Comparison of ENCODE assay signal across 13 mouse cellular contexts in the genomic region with DNA sequence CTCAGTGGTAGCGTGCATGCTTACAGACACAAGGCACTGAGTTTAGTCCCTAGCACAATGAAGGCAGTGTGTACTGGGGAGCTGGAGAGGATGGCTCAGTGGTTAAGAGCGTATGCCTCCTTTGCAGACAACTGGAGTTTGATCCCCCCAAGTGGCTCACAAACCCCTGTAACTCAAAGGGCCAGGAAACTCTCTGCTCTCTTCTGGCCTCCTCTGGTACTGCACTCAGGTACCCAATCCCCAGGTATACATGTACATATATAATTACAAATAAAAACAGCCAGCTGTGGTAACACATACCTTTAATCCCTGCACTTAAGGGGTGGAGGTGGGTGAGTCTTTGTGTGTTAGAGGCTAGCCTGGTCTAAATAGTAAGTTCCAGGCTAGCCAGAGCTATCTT. TPM values are rescaled to one million over a fixed set of nuclear protein-coding genes. Genes with fewer than 3 reads are reported as not detected.
DNase-seq lines count a peak whose midpoint lies in the region; ATAC-seq and TF ChIP-seq lines count a peak whose summit lies in the region.
"Had no signal": no experiment of that assay in that cellular context is flagged by ENCODE, and none has a peak within 500 bp of the region (broad histone marks: within the 10 kb centered on the region; RNA-seq: fewer than 3 reads in every experiment).

No protein-coding gene starts in this region.

- H3K4me1 ChIP-seq in kidney, adult 2 months (ENCODE audit: control insufficient read depth, insufficient read depth, low read length): no peaks in the 10 kb centered on the region
- H3K4me1 ChIP-seq in midbrain, postnatal 0 days (ENCODE audit: insufficient read depth, low read length): no peaks in the 10 kb centered on the region
- no peaks in the 10 kb centered on the region for H3K4me1 ChIP-seq in midbrain, embryonic 14.5 days (ENCODE audit: control insufficient read depth, insufficient read depth, low read length)
- H3K4me1 ChIP-seq: heart, embryonic 10.5 days; hindbrain, embryonic 10.5 days had no signal

- no peaks in the 10 kb centered on the region for H3K36me3 ChIP-seq in kidney, adult 2 months (ENCODE audit: control insufficient read depth, insufficient read depth, low read length)
- no peaks in the 10 kb centered on the region for H3K36me3 ChIP-seq in midbrain, postnatal 0 days (ENCODE audit: insufficient read depth, low read length)
- H3K36me3 ChIP-seq in midbrain, embryonic 14.5 days (ENCODE audit: control insufficient read depth, insufficient read depth, low read length): no peaks in the 10 kb centered on the region
- H3K36me3 ChIP-seq: G1E; heart, embryonic 10.5 days; hindbrain, embryonic 10.5 days had no signal

- 0 out of 2 replicates have a peak, but pooled peaks have one; percentile 12 for TF ChIP-seq CTCF in kidney, adult 2 months (conservative IDR thresholded peaks at IDR 0.05; ENCODE audit: insufficient read depth, insufficient read length, low read depth, low read length)
- peak; percentile 42 for TF ChIP-seq CTCF in midbrain, postnatal 0 days (IDR thresholded peaks at IDR 0.05)

- DNase-seq in kidney, adult 2 months: no peak
- DNase-seq in kidney, adult 11 months: no peak
- no peak for DNase-seq in midbrain, postnatal 0 days (ENCODE audit: low spot score)
- no peak for DNase-seq in midbrain, embryonic 14.5 days
- DNase-seq in induced T-regulatory cell, adult 2 months (ENCODE audit: low read depth): peak; percentile 21
- DNase-seq in thymus, postnatal 4 days: peak; percentile 58
- no peak for DNase-seq in cerebellum, postnatal 4 days (ENCODE audit: low spot score in 2 of 2)
- DNase-seq in gastrocnemius, adult 18-20 months (ENCODE audit: low spot score): no peak
- DNase-seq: lung, adult 2 months had no signal

- no peak overlapping the region for H3K4me3 ChIP-seq in kidney, adult 2 months (ENCODE audit: insufficient read depth, low read depth, low read length)
- H3K4me3 ChIP-seq in midbrain, postnatal 0 days (ENCODE audit: low read depth, low read length): no peak overlapping the region
- no peak overlapping the region for H3K4me3 ChIP-seq in midbrain, embryonic 14.5 days (replicated peaks; ENCODE audit: low read depth, low read length)
- H3K4me3 ChIP-seq: heart, embryonic 10.5 days; hindbrain, embryonic 10.5 days had no signal

- H3K9ac ChIP-seq in midbrain, postnatal 0 days (replicated peaks; ENCODE audit: low read length, poor library complexity, severe bottlenecking): no peak overlapping the region
- H3K9ac ChIP-seq in midbrain, embryonic 14.5 days (replicated peaks; ENCODE audit: low read length): no peak overlapping the region

- no peak overlapping the region for H3K4me2 ChIP-seq in midbrain, postnatal 0 days (ENCODE audit: low read depth, low read length, poor library complexity, severe bottlenecking)
- H3K4me2 ChIP-seq in midbrain, embryonic 14.5 days (ENCODE audit: low read length): no peak overlapping the region

- no peak for ATAC-seq in midbrain, postnatal 0 days (ENCODE audit: low FRiP score)
- no peak for ATAC-seq in midbrain, embryonic 14.5 days (ENCODE audit: low FRiP score, low TSS enrichment)
- ATAC-seq: midbrain, embryonic 16.5 days had no signal

- H3K27ac ChIP-seq in kidney, adult 2 months (ENCODE audit: insufficient read depth, low read depth, low read length): no peak overlapping the region
- H3K27ac ChIP-seq in midbrain, postnatal 0 days (ENCODE audit: low read depth, low read length): no peak overlapping the region
- H3K27ac ChIP-seq in midbrain, embryonic 14.5 days (replicated peaks; ENCODE audit: low read depth, low read length): no peak overlapping the region
- H3K27ac ChIP-seq: heart, embryonic 10.5 days; hindbrain, embryonic 10.5 days had no signal

- no peaks in the 10 kb centered on the region for H3K9me3 ChIP-seq in midbrain, postnatal 0 days (ENCODE audit: low read length)
- H3K9me3 ChIP-seq in midbrain, embryonic 14.5 days (ENCODE audit: control insufficient read depth, low read length): no peaks in the 10 kb centered on the region
- H3K9me3 ChIP-seq: G1E; heart, embryonic 10.5 days; hindbrain, embryonic 10.5 days had no signal

- H3K27me3 ChIP-seq in kidney, adult 2 months (replicated peaks; ENCODE audit: control insufficient read depth, insufficient read depth, low read length): no peaks in the 10 kb centered on the region
- no peaks in the 10 kb centered on the region for H3K27me3 ChIP-seq in midbrain, postnatal 0 days (ENCODE audit: insufficient read depth, low read length)
- H3K27me3 ChIP-seq in midbrain, embryonic 14.5 days (ENCODE audit: control insufficient read depth, insufficient read depth, low read length): no peaks in the 10 kb centered on the region

- 91% methylated on average over 2 of the region's 2 CpGs for WGBS in kidney, adult 2 months
- 74% methylated on average over 2 of the region's 2 CpGs for WGBS in midbrain, postnatal 0 days
- 68% methylated on average over 2 of the region's 2 CpGs for WGBS in midbrain, embryonic 14.5 days

- no peak for TF ChIP-seq POLR2A in kidney, adult 2 months (IDR thresholded peaks at IDR 0.05; ENCODE audit: low read depth, low read length)

RNA-seq across cellular contexts. Expression of a gene that starts 56.9 kb away (rescaled TPM):
- polyA plus RNA-seq in kidney, adult 2 months (2012; rRNA removed): 20.1 and 20.7 TPM in 2 replicates
- 5.6 and 5.8 TPM in 2 replicates for total RNA-seq in midbrain, postnatal 0 days (2014; rRNA removed)
- polyA plus RNA-seq in midbrain, postnatal 0 days (2015; fragmentation: Nextera tagmentation; extraction: Ambion mirVana): 3.8 and 4.2 TPM in 2 replicates
- polyA plus RNA-seq in midbrain, embryonic 14.5 days (2014; fragmentation: Nextera tagmentation; extraction: Ambion mirVana): 9.8 and 16.5 TPM in 2 replicates
- total RNA-seq in gastrocnemius, adult 18-20 months (2021): 1 to 10 TPM; 4.2 to 9.3 TPM

Comparison
In these comparisons a context has a peak if more than half of its experiments do, and no peak if none do; other contexts are left out.
1. DNase-seq: peak in induced T-regulatory cell, adult 2 months (single experiment) and thymus, postnatal 4 days (single experiment); none in kidney, adult 2 months (single experiment), kidney, adult 11 months (single experiment), midbrain, postnatal 0 days (single experiment), midbrain, embryonic 14.5 days (single experiment), cerebellum, postnatal 4 days (0 of 2) and gastrocnemius, adult 18-20 months (single experiment).